Mouse (Mus musculus): ENCODE measurements around the gene Mest. TPM values are rescaled to one million over a fixed set of nuclear protein-coding genes. Genes with fewer than 3 reads are reported as not detected.
A peak's percentile ranks its signal among the peaks of the same experiment; 100 is the strongest.

Gene Mest
- total RNA-seq, 2 experiments from 2014 or later = 90.5 to 129 TPM

DNA sequence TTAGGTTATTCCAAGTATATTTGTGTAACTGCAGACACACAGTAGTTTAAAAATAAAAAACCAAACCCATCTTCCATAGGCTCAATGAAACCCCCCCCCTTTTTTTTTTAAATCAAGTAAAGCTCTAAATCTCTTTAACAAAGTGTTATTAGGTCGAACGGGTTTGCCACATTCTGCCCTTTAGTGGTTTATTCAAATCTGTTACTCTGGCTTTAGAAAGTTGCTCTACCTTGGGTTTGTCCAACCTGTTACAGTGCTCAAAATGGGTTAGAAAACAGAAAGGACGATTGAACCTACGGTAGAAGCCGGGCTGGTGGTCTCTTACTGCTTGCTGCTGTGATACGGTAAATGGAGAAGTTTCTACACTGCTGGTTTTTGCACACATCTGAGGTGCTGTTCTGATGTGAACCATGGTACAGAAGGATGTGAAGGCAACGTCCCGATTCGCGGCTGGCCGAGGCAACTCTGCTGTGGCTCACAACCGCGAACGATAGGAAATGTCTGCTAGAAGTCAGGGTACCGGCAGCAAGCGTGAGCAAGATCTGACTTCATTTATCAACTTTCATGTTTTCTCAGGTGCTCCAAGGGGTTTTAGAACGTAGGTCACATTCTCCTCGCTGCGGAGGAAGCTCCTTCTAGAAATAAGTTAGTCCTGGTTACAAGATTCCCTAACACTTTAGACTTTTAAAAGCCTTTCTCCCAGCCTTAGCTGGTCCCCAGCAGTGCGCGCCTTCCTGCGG lies 11.8 kb downstream of the Mest start:
- H3K27ac ChIP-seq = no peak overlapping the region
- intact Hi-C loops (cut with DNase I) = no loop called here
- TF ChIP-seq CTCF (IDR thresholded peaks at IDR 0.05) = no peak
- DNase-seq (ENCODE audit: extremely low spot score in 1 of 2, low spot score in 2 of 2) = no peak
- H3K4me3 ChIP-seq = 0 out of 2 replicates have a peak overlapping the region, but pooled peaks have one; percentile 1

DNA sequence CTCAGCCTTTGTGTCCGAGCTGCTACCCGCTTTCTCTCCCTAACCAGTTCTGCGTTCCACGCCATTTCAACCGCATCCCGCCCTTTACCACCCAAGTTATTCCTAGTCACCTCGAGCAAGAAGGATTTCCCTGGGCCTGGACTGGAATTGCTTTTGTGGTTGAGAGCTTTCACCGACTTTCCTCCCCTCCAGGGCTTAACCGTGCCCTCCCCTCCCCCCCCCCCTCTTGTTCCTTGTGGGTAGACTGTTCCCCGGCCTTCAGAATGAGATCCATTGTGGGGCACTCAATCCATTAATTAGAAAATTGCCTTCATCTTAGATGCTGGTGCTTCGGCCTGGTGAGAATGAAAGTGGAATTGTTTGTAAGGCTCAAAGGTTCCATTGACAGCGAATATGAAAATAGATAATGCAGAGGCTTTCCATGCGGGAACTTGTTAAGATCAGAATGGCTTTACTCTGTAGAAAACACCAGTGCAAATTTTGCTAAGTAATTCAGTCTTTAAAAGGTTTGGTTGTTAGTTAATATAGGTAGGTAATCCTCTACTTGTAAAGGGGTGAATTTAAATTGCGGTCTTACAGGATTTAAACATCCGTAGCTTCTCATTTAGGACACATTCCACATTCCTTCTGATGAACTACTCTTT lies 12.5 kb downstream of the Mest start:
- intact Hi-C loops (cut with DNase I) = no loop called here
- TF ChIP-seq CTCF (IDR thresholded peaks at IDR 0.05) = no peak
- Histone ChIP-seq H3K4me3 (0 out of 2 replicates have a peak overlapping the region, but pooled peaks have one; percentile 1), H3K27ac (no peak overlapping the region)
- no peak for DNase-seq (ENCODE audit: extremely low spot score in 1 of 2, low spot score in 2 of 2)

DNA sequence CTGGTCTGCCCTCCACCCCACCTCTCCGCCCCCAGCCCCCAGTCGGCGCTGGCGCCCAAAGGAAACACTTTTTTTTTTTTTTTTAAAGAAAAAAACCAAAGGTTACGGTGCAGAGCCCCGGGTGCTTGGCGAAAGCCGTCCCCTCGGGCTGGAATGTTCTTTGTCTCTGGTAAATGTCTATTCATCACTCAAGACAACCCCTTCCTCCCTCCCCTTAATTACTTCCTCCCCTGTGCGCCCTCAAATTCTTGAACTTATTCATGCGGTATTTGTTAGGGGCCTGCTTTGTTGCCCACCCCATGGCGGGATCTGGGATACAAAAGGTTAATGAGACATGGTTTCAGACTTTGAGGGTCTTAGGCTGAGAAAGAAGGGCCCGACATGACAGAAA lies 13.0 kb downstream of the Mest start:
- TF ChIP-seq CTCF (IDR thresholded peaks at IDR 0.05) = no peak
- Histone ChIP-seq H3K4me3 (no peak overlapping the region), H3K27ac (no peak overlapping the region)
- intact Hi-C loops (cut with DNase I) = no loop called here
- no peak for DNase-seq (ENCODE audit: extremely low spot score in 1 of 2, low spot score in 2 of 2)

DNA sequence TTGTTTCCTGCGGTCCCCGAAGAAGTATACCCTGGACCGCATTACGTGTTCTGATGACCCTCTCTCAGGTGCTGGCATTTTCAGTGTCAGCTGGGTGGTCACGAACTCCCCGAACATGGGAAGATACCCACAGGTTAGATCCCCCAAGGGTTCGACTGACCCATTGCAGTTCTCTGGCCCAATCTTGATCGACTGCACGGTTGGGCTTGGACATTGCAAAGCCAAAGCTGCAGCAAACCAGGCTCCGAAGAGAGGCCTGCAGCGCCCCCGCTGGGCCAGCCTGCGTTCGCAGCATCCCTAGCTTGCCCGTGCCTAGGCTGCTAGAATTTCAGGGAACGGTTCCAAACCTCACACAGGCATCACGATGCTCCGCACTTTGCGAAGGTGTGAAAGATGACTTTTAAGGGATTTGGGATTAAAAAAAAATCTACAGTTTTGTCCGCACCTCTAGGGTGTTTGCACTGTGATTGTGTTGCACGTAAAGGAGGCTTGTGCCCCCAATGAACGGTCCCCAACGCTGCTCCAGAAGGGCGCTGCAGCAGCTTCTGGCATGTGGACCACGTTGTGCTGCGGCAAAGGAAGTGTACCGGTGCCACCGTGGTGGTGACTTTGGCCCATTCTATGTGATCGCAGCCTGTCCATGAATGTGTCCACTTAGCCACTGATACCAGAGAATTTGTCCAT lies 13.7 kb downstream of the Mest start:
- peak; percentile 65 to 71 for DNase-seq (ENCODE audit: extremely low spot score in 1 of 2, low spot score in 2 of 2)
- intact Hi-C loops (cut with DNase I) = loop anchor here (1.0 kb wide), 2 partner anchors 277 to 334 kb away; no protein-coding TSS in a partner anchor
- Histone ChIP-seq H3K27ac (peak overlapping the region; percentile 87), H3K4me3 (peak overlapping the region; percentile 59)
- TF ChIP-seq CTCF (IDR thresholded peaks at IDR 0.05) = peak; percentile 58

DNA sequence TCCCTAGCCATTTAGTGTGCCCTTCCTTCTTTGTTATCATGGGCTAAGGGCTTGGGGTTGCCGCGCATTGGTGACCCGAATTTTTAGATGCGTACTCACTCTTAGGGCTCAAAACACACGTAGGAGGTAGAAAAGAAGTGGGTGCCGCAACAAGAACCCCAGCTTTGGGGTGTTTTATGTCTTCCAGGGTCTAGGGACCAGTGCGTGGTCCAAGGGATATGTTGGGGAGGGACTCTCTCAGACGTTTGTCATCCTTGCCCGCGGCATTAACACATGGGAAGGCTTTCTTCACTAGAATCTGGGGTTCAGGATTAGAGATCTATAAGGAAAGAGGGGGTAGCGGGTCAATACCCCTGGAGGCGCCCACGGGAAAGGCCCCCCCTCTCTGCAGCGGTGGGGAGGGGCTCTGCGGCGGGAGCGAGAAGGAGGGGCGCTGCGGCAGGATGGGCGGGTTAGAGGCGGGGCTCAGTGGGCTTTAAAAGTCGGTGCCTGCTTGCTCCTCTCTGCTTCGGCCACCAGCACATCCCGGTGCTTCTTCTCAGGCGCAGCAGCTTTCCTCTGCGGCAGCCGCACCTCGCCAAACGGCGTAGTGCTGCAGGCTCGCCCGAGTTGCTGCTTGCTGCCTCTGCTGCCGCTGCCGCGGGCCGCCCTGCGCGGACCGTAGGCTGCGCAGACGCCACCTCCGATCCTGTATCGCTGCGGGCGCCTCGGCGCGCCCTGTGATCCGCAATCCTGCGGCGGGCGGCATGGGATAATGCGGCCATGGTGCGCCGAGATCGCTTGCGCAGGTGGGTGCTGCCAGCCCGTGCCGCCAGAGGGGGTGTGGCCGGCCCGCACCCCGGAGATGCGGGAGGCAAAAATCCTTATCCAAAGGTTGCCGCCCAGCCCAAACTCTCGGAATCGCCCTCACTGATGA lies 14.5 kb downstream of the Mest start:
- DNase-seq (ENCODE audit: extremely low spot score in 1 of 2, low spot score in 2 of 2) = peak; percentile 79 to 81
- intact Hi-C loops (cut with DNase I) = loop anchor here (1.0 kb wide), 2 partner anchors 278 to 335 kb away; no protein-coding TSS in a partner anchor
- peak; percentile 19 for TF ChIP-seq CTCF (IDR thresholded peaks at IDR 0.05)
- Histone ChIP-seq H3K27ac (peak overlapping the region; percentile 87), H3K4me3 (peak overlapping the region; percentile 59)

DNA sequence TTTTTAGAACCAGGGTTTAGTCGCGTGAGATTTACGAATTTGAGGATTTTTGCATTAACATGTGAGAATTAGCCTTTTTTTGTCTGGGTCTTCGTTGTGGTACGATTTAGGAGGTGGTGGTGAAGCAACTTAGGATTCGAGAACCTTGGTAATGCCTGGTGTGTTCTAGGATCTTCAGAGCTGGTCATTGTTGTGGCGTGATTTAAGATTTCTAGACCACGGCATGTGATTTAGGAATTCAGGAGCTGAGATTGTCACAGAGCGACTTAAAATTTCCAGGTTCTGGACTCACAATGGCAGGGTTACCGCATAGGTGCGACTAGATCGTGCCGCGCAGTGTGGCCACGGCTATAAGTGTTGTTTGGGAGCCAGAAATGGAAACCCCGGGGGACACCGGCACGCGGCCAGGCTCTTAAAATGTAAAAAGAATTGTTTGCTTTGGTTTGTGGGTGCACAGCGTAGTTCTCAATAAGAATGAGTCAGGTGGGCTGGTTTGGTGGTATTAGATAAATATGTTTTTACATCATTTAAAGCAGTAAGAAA lies 15.2 kb downstream of the Mest start:
- no peak for TF ChIP-seq CTCF (IDR thresholded peaks at IDR 0.05)
- intact Hi-C loops (cut with DNase I) = no loop called here
- Histone ChIP-seq H3K27ac (peak overlapping the region; percentile 87), H3K4me3 (peak overlapping the region; percentile 59)
- no peak for DNase-seq (ENCODE audit: extremely low spot score in 1 of 2, low spot score in 2 of 2)

DNA sequence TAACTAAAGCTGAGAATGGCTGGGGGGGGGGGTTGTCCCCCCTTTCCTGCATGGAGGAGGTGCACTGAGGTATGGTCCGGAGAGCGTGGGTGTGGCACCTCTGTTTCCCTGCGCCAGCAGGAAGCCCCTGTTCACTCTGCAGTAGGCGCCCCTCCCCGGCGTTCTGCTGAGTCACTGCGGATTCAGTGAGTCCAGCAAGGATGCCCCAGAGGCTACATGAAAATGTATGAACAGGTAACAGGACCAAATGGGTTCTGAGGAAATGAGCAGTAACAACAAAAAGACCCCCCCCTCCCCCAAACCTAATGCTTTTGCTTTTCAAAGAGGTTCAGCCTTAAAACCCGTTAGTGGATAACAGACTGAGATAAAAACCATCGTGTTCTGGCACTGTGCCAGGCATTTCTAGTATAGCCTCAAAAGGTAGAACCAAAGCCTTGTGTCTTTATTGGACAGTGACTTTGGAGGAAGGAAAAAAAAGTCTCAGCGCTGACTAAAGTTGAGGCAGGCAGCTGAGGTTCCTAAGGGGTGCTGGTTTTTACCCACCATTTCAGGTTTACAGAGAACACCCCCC lies 15.9 kb downstream of the Mest start:
- Histone ChIP-seq H3K4me3 (peak overlapping the region; percentile 59), H3K27ac (peak overlapping the region; percentile 87)
- TF ChIP-seq CTCF (IDR thresholded peaks at IDR 0.05) = no peak
- intact Hi-C loops (cut with DNase I) = no loop called here
- DNase-seq (ENCODE audit: extremely low spot score in 1 of 2, low spot score in 2 of 2) = no peak

DNA sequence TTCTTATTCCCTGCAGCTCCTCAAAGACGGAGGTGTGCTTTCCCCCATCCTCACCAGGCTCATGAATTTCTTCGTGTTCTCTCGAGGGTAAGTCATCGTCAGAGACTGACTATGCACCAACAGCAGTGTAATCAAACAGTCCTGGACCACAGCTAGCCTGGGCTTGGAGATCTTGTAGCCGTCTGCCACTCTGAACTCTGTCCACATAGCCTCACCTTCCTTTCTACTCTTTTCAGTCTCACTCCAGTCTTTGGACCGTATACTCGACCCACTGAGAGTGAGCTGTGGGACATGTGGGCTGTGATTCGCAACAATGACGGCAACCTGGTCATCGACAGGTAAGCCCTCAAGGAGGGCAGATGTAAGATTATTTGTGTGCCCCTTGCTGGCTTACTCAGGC lies 21.5 kb downstream of the Mest start:
- H3K4me3 ChIP-seq = no peak overlapping the region
- no peak for DNase-seq (ENCODE audit: extremely low spot score in 1 of 2, low spot score in 2 of 2)
- intact Hi-C loops (cut with DNase I) = no loop called here
- H3K27ac ChIP-seq = no peak overlapping the region
- no peak for TF ChIP-seq CTCF (IDR thresholded peaks at IDR 0.05)

DNA sequence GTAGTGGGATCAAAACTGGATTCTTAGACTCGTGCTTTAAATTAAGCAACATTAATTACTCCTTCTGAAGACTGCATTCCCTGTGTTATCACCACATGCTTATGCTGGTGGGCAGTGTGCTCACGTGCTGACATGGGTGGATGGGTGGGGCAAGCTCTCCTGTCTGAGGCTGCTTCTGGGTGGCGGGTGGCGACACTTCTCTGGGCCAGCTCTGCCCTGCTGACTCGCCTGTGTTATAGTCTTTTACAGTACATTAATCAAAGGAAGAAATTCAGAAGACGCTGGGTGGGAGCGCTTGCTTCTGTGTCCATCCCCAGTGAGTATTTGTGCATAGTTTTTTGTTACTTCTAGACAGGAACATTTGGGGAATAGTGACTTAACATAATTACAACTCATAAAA lies 22.2 kb downstream of the Mest start:
- Histone ChIP-seq H3K27ac (no peak overlapping the region), H3K4me3 (no peak overlapping the region)
- intact Hi-C loops (cut with DNase I) = no loop called here
- no peak for DNase-seq (ENCODE audit: extremely low spot score in 1 of 2, low spot score in 2 of 2)
- TF ChIP-seq CTCF (IDR thresholded peaks at IDR 0.05) = no peak

DNA sequence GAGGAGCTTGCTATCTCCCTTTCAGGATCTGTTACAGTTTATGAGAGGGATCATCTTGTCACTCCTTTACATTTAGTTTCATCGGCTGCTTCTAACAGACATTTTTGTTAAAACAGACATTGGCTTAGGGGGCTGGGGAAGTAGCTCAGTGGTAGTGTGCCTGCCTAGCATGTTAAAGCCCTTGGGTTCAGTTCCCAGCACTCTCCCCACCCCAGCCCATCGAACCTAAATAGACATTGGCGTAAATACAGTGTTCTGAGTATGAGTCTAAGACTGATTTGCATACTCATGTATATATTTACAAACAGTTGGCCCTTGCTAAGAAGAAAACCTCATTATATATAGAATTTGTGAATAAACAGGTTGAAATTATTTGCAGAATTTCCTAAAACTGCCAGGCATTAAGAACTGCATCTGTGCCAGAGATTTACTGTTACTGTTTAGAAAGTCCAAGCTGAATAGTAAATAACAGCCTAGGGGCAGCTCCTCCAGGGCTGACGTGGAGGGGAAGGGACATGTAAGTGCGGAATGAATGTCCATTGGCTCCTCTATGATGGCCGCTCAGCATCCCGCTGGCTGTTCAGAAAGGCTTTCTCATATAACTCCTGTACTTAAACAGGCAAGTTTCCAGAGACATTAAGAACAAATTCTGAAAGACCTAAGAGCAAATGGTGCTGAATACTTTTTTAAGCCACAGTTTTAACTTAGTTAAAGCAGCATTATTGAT lies 24.4 kb downstream of the Mest start:
- Histone ChIP-seq H3K4me3 (no peak overlapping the region), H3K27ac (no peak overlapping the region)
- TF ChIP-seq CTCF (IDR thresholded peaks at IDR 0.05) = no peak
- intact Hi-C loops (cut with DNase I) = no loop called here
- no peak for DNase-seq (ENCODE audit: extremely low spot score in 1 of 2, low spot score in 2 of 2)

Measured in left cerebral cortex, adult 2 months (tissue).